Mouse (Mus musculus) embryo, embryonic 11.5 days (tissue): ENCODE data around the gene Psmb8.

Experiments used
- DNase-seq: peaks from one replicate; pipeline ENCODE4 v3.0.0-alpha.2; 2012; ENCODE audit warnings: low read depth, low spot score

Gene Psmb8

GRCm38 (mm10) chr17:34249361-34249760, 51.8 kb downstream of the Psmb8 start:
- no peak for DNase-seq

GRCm38 (mm10) chr17:34249878-34250277, 52.4 kb downstream of the Psmb8 start:
- no peak for DNase-seq
